Mouse (Mus musculus): ENCODE data around the gene Prkx. TPM values are rescaled to one million over a fixed set of nuclear protein-coding genes. Genes with fewer than 3 reads are reported as not detected.

Prkx gene
- total and polyA plus RNA-seq, 2 experiments from 2014 or later = 16.0 to 23.1 TPM

DNA sequence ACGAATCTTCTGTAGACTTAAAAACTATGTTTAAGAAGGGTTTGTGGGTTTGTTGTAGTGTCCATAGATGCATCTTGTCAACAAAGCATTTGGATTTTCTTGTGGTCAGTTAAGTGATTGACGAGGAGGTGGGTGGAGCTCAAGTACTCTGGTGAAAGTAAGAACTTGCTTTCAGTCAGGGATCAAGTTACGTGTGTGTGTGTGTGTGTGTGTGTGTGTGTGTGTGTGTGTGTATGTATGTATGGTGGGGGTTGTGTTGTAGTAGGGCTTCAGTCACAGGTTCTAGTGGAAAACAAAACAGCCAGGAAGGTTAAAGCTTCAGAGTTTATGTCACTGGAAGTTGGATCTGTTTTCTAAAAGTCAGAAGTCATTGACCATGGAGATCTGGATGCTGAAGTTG, 3.5 kb upstream of the Prkx start:
- DNase-seq (ENCODE audit: low spot score) = no peak
- H3K4me2 ChIP-seq (ENCODE audit: low read depth, low read length, poor library complexity, severe bottlenecking) = no peak overlapping the region
- no peak overlapping the region for H3K4me3 ChIP-seq (ENCODE audit: low read depth, low read length)
- no peak for TF ChIP-seq CTCF (IDR thresholded peaks at IDR 0.05)
- 91% methylated on average over 3 of the region's 3 CpGs for WGBS
- H3K27me3 ChIP-seq (ENCODE audit: insufficient read depth, low read length) = no peaks in the 10 kb centered on the region
- no peaks in the 10 kb centered on the region for H3K36me3 ChIP-seq (ENCODE audit: insufficient read depth, low read length)
- H3K27ac ChIP-seq (ENCODE audit: low read depth, low read length) = no peak overlapping the region
- H3K9ac ChIP-seq (replicated peaks; ENCODE audit: low read length, poor library complexity, severe bottlenecking) = no peak overlapping the region
- H3K4me1 ChIP-seq (ENCODE audit: insufficient read depth, low read length) = no peaks in the 10 kb centered on the region
- no peaks in the 10 kb centered on the region for H3K9me3 ChIP-seq (ENCODE audit: low read length)
- no peak for ATAC-seq (ENCODE audit: low FRiP score)

DNA sequence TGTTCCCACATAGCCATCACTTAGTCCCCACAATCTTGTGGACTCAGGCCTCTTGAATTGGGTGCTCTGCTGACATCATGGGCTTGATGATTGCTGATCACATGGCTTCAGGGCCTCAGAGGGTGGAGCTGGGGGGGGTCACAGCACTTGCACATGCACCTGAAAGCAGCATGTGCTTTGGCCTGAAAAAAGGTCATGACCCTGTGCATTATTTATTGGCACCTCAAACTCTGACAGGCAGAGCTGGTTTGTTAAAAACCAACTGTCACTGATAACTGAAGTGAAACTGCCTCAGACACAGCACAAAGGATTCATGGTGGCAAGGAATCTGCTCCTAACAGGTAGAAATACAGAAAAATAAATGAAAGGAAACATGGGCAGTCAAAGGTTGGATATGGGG, 1.7 kb upstream of the Prkx start:
- H3K4me1 ChIP-seq (ENCODE audit: insufficient read depth, low read length) = no peaks in the 10 kb centered on the region
- no peak for ATAC-seq (ENCODE audit: low FRiP score)

DNA sequence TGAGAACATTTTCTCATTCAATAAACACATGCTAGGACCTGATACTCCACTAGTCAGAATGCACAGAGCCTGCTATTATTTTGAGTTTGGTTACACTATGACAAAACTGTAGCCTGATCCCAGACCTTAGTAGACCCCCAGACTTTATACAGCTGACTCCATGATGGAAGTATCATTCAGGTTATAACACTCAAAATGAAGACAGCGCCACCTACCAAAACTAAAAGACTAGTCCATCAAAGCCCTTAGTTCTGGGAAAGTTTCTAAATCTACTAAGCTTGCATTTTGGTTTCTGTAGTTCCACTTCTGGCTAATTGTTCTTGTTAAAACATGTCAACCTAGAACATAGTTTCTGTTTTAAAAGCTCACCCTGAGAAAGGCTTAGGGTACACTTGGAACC, 838 bp upstream of the Prkx start:
- TF ChIP-seq CTCF (IDR thresholded peaks at IDR 0.05) = peak; percentile 41
- peak; percentile 22 for DNase-seq (ENCODE audit: low spot score)
- no peak for ATAC-seq (ENCODE audit: low FRiP score)
- H3K4me3 ChIP-seq (ENCODE audit: low read depth, low read length) = peak overlapping the region; percentile 60; the same call in 1 of the 2 replicates
- no peaks in the 10 kb centered on the region for H3K36me3 ChIP-seq (ENCODE audit: insufficient read depth, low read length)
- H3K9ac ChIP-seq (replicated peaks; ENCODE audit: low read length, poor library complexity, severe bottlenecking) = no peak overlapping the region
- WGBS = 70% methylated on average over 1 of the region's 1 CpGs
- H3K4me2 ChIP-seq (ENCODE audit: low read depth, low read length, poor library complexity, severe bottlenecking) = peak overlapping the region; percentile 60
- no peaks in the 10 kb centered on the region for H3K27me3 ChIP-seq (ENCODE audit: insufficient read depth, low read length)
- no peaks in the 10 kb centered on the region for H3K9me3 ChIP-seq (ENCODE audit: low read length)
- H3K4me1 ChIP-seq (ENCODE audit: insufficient read depth, low read length) = no peaks in the 10 kb centered on the region
- no peak overlapping the region; the same call in 1 of the 2 replicates for H3K27ac ChIP-seq (ENCODE audit: low read depth, low read length)

More for the DNA sequence above, 1.7 kb upstream of the Prkx start:
- DNase-seq (ENCODE audit: low spot score) = no peak
- TF ChIP-seq CTCF (IDR thresholded peaks at IDR 0.05) = no peak
- Histone ChIP-seq H3K36me3 (ENCODE audit: insufficient read depth, low read length) (no peaks in the 10 kb centered on the region), H3K27me3 (ENCODE audit: insufficient read depth, low read length) (no peaks in the 10 kb centered on the region), H3K9me3 (ENCODE audit: low read length) (no peaks in the 10 kb centered on the region), H3K9ac (replicated peaks; ENCODE audit: low read length, poor library complexity, severe bottlenecking) (no peak overlapping the region), H3K4me2 (ENCODE audit: low read depth, low read length, poor library complexity, severe bottlenecking) (no peak overlapping the region), H3K4me3 (ENCODE audit: low read depth, low read length) (no peak overlapping the region), H3K27ac (ENCODE audit: low read depth, low read length) (no peak overlapping the region)

DNA sequence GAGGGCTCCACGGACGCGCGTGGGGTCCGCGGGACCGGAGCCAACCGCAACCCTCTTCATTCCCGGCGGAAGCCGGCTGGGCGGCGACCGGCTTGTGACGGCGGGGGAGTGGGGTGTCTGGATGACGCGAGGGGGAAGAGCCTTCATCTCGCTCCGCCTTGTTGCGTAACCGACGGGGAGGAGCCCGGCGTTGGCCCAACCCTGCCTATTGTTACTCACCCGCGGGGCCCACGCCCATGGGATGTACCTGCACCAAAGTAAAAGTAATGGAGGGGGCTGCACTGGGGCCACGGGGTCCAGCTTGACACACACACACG, 262 bp downstream of the Prkx start:
- H3K9ac ChIP-seq (replicated peaks; ENCODE audit: low read length, poor library complexity, severe bottlenecking) = peak overlapping the region; percentile 68
- TF ChIP-seq CTCF (IDR thresholded peaks at IDR 0.05) = no peak
- WGBS = 27% methylated on average over 26 of the region's 30 CpGs
- ATAC-seq (ENCODE audit: low FRiP score) = peak; percentile 95
- H3K9me3 ChIP-seq (ENCODE audit: low read length) = no peaks in the 10 kb centered on the region
- no peaks in the 10 kb centered on the region for H3K36me3 ChIP-seq (ENCODE audit: insufficient read depth, low read length)
- DNase-seq (ENCODE audit: low spot score) = peak; percentile 90
- H3K4me3 ChIP-seq (ENCODE audit: low read depth, low read length) = peak overlapping the region; percentile 60
- no peaks in the 10 kb centered on the region for H3K27me3 ChIP-seq (ENCODE audit: insufficient read depth, low read length)
- no peaks in the 10 kb centered on the region for H3K4me1 ChIP-seq (ENCODE audit: insufficient read depth, low read length)
- peak overlapping the region; percentile 68 for H3K27ac ChIP-seq (ENCODE audit: low read depth, low read length)
- H3K4me2 ChIP-seq (ENCODE audit: low read depth, low read length, poor library complexity, severe bottlenecking) = peak overlapping the region; percentile 60

DNA sequence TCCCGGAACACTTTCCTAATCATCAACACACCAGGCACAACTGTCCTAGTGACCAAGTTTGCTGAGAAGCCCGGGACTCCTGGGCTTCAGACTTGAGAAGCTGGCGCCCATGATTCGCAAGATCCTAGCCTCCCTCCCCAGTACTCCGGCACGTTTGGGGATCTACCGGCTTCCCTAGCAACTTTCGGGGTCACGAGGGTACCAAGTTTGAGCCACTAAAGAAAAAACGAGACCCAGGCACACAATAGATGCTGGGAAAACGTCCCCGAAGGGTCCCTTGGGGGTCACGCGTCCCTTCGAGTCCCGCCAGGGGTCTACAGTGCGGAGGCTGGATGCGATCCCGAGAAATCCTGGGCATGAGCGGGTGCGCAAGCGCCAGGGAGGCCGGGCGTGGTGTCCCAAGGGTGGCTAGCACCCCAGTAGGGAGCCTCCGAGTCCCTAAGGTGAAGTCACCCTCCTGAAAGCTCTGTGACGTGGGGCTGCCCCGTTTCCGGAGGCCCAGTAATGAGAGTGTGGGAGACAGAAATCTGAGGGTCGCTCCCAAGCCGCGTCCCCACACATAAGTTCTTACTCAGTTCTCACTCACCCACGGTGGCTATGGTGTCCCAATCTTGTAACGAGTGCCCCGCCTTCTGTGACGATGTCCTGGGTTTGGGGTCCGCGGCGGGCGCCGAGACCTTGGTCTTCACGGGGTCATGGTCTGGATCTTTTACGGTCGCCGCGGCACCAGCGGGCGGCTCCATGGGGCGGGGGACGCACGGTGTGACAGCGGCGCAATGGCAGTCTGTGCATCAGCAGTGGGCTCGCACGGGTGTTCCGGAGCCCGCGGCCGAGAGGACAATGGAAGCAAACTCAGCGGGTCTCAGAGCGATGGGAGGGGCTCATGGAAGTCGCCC, 868 bp downstream of the Prkx start:
- H3K4me2 ChIP-seq (ENCODE audit: low read depth, low read length, poor library complexity, severe bottlenecking) = peak overlapping the region; percentile 52
- H3K36me3 ChIP-seq (ENCODE audit: insufficient read depth, low read length) = no peaks in the 10 kb centered on the region
- peak; percentile 8 for DNase-seq (ENCODE audit: low spot score)
- peak overlapping the region; percentile 68 for H3K9ac ChIP-seq (replicated peaks; ENCODE audit: low read length, poor library complexity, severe bottlenecking)
- WGBS = 20% methylated on average over 59 of the region's 61 CpGs
- no peaks in the 10 kb centered on the region for H3K27me3 ChIP-seq (ENCODE audit: insufficient read depth, low read length)
- H3K9me3 ChIP-seq (ENCODE audit: low read length) = no peaks in the 10 kb centered on the region
- no peak for TF ChIP-seq CTCF (IDR thresholded peaks at IDR 0.05)
- H3K4me1 ChIP-seq (ENCODE audit: insufficient read depth, low read length) = no peaks in the 10 kb centered on the region
- peak overlapping the region; percentile 68 for H3K27ac ChIP-seq (ENCODE audit: low read depth, low read length)
- peak overlapping the region; percentile 60 for H3K4me3 ChIP-seq (ENCODE audit: low read depth, low read length)
- peak; percentile 74 for ATAC-seq (ENCODE audit: low FRiP score)

DNA sequence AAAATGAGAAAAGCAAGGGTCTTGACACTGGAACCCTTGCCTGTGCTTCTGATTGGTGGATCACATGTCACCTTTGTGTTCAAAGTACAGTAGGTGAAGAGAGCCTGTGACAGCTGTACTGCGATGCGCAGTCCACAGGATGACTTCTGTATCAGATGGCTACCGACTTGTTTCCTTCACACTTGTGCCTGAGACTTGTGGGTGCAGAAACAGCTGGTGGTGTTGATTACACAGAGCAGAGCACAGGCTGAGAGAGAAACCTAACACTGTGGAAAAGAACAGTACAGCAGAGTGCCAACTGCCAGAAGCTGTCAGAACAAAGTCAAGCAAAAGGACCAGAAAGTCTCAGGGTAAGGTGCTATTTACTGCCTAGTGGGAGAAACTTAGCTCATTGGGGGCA, 7.4 kb downstream of the Prkx start:
- Histone ChIP-seq H3K27ac (ENCODE audit: low read depth, low read length) (no peak overlapping the region), H3K4me3 (ENCODE audit: low read depth, low read length) (no peak overlapping the region), H3K36me3 (ENCODE audit: insufficient read depth, low read length) (no peaks in the 10 kb centered on the region; the same call in 1 of the 2 replicates), H3K4me2 (ENCODE audit: low read depth, low read length, poor library complexity, severe bottlenecking) (no peak overlapping the region), H3K9me3 (ENCODE audit: low read length) (no peaks in the 10 kb centered on the region), H3K4me1 (ENCODE audit: insufficient read depth, low read length) (no peaks in the 10 kb centered on the region), H3K27me3 (ENCODE audit: insufficient read depth, low read length) (no peaks in the 10 kb centered on the region), H3K9ac (replicated peaks; ENCODE audit: low read length, poor library complexity, severe bottlenecking) (no peak overlapping the region)
- TF ChIP-seq CTCF (IDR thresholded peaks at IDR 0.05) = no peak
- 91% methylated on average over 3 of the region's 3 CpGs for whole genome bisulfite sequencing
- ATAC-seq (ENCODE audit: low FRiP score) (no peak), DNase-seq (ENCODE audit: low spot score) (no peak)
